Comparison of ENCODE assay signal across 24 mouse cellular contexts in genomic region chr3:37396930-37397608, GRCm38 (mm10). TPM values are rescaled to one million over a fixed set of nuclear protein-coding genes. Genes with fewer than 3 reads are reported as not detected.
DNase-seq lines count a peak whose midpoint lies in the region; ATAC-seq lines count a peak whose summit lies in the region.
"Had no signal": no experiment of that assay in that cellular context is flagged by ENCODE, and none has a peak within 500 bp of the region (broad histone marks: within the 10 kb centered on the region; RNA-seq: fewer than 3 reads in every experiment).

No protein-coding gene starts in this region.

- no peaks in the 10 kb centered on the region for H3K27me3 ChIP-seq in forebrain, embryonic 13.5 days
- H3K27me3 ChIP-seq in forebrain, embryonic 10.5 days (ENCODE audit: poor library complexity, severe bottlenecking), result no peaks in the 10 kb centered on the region
- no peaks in the 10 kb centered on the region for H3K27me3 ChIP-seq in lung, embryonic 16.5 days (ENCODE audit: control insufficient read depth, insufficient read depth, low read depth, low read length)
- H3K27me3 ChIP-seq in midbrain, embryonic 15.5 days (replicated peaks), result no peaks in the 10 kb centered on the region
- H3K27me3 ChIP-seq: embryonic facial prominence, embryonic 12.5 days; embryonic facial prominence, embryonic 15.5 days; heart, embryonic 13.5 days; hindbrain, embryonic 13.5 days; intestine, embryonic 15.5 days had no signal

- DNase-seq in forebrain, embryonic 10.5 days (ENCODE audit: extremely low spot score, low spot score), result no peak
- peak; percentile 39 for DNase-seq in heart, adult 11 months
- DNase-seq in heart, postnatal 36 days, result no peak
- no peak for DNase-seq in lung, postnatal 36 days
- DNase-seq: adrenal gland, adult 8-10 months; adrenal gland, postnatal 25 days; cerebellum, adult 18-20 months; cerebellum, adult 9-10 months; cerebellum, postnatal 14 days; gastrocnemius, adult 2 months; gastrocnemius, postnatal 14 days; heart, postnatal 14 days; kidney, adult 11 months had no signal

- H3K36me3 ChIP-seq in forebrain, embryonic 13.5 days (ENCODE audit: poor library complexity, severe bottlenecking), result no peaks in the 10 kb centered on the region
- no peaks in the 10 kb centered on the region for H3K36me3 ChIP-seq in forebrain, embryonic 10.5 days (replicated peaks)
- no peaks in the 10 kb centered on the region for H3K36me3 ChIP-seq in lung, embryonic 16.5 days (ENCODE audit: control insufficient read depth, insufficient read depth, low read length)
- H3K36me3 ChIP-seq in midbrain, embryonic 15.5 days (replicated peaks), result no peaks in the 10 kb centered on the region
- H3K36me3 ChIP-seq: embryonic facial prominence, embryonic 12.5 days; embryonic facial prominence, embryonic 15.5 days; heart, embryonic 13.5 days; hindbrain, embryonic 10.5 days; hindbrain, embryonic 13.5 days; intestine, embryonic 15.5 days had no signal

- no peak overlapping the region for H3K27ac ChIP-seq in forebrain, embryonic 13.5 days
- H3K27ac ChIP-seq in forebrain, embryonic 10.5 days, result no peak overlapping the region
- H3K27ac ChIP-seq in lung, embryonic 16.5 days (ENCODE audit: low read length), result peak overlapping the region; percentile 64
- H3K27ac ChIP-seq in midbrain, embryonic 15.5 days, result no peak overlapping the region
- H3K27ac ChIP-seq: embryonic facial prominence, embryonic 12.5 days; embryonic facial prominence, embryonic 15.5 days; heart, embryonic 13.5 days; hindbrain, embryonic 10.5 days; hindbrain, embryonic 13.5 days; intestine, embryonic 15.5 days had no signal

- H3K9ac ChIP-seq in forebrain, embryonic 13.5 days, result no peak overlapping the region
- H3K9ac ChIP-seq in lung, embryonic 16.5 days (ENCODE audit: low read length), result no peak overlapping the region
- H3K9ac ChIP-seq in midbrain, embryonic 15.5 days, result no peak overlapping the region
- H3K9ac ChIP-seq: embryonic facial prominence, embryonic 12.5 days; embryonic facial prominence, embryonic 15.5 days; heart, embryonic 13.5 days; hindbrain, embryonic 13.5 days; intestine, embryonic 15.5 days had no signal

- 91% methylated on average over 5 of the region's 5 CpGs for WGBS in forebrain, embryonic 13.5 days
- WGBS in forebrain, embryonic 10.5 days, result 87% methylated on average over 5 of the region's 5 CpGs
- WGBS in lung, embryonic 16.5 days, result 87% methylated on average over 5 of the region's 5 CpGs
- WGBS in midbrain, embryonic 15.5 days, result 91% methylated on average over 5 of the region's 5 CpGs

- ATAC-seq in forebrain, embryonic 13.5 days, result peak; percentile 65; the same call in 1 of the 2 replicates
- no peak for ATAC-seq in lung, embryonic 16.5 days (ENCODE audit: low read depth)
- no peak for ATAC-seq in midbrain, embryonic 15.5 days (replicated peaks)
- ATAC-seq: activated CD4-positive, CD25-positive, alpha-beta regulatory T cell, adult 4 months; hindbrain, embryonic 16.5 days; intestine, embryonic 15.5 days had no signal

- no peak overlapping the region for H3K4me3 ChIP-seq in forebrain, embryonic 13.5 days
- no peak overlapping the region for H3K4me3 ChIP-seq in forebrain, embryonic 10.5 days
- no peak overlapping the region for H3K4me3 ChIP-seq in lung, embryonic 16.5 days (ENCODE audit: low read length)
- no peak overlapping the region for H3K4me3 ChIP-seq in midbrain, embryonic 15.5 days
- H3K4me3 ChIP-seq: embryonic facial prominence, embryonic 12.5 days; embryonic facial prominence, embryonic 15.5 days; gastrocnemius, adult 2 months; heart, embryonic 13.5 days; hindbrain, embryonic 10.5 days; hindbrain, embryonic 13.5 days; intestine, embryonic 15.5 days had no signal

- no peaks in the 10 kb centered on the region for H3K9me3 ChIP-seq in forebrain, embryonic 13.5 days (replicated peaks)
- H3K9me3 ChIP-seq in forebrain, embryonic 10.5 days, result no peaks in the 10 kb centered on the region
- H3K9me3 ChIP-seq in lung, embryonic 16.5 days (ENCODE audit: control insufficient read depth, low read length), result no peaks in the 10 kb centered on the region
- no peaks in the 10 kb centered on the region for H3K9me3 ChIP-seq in midbrain, embryonic 15.5 days
- H3K9me3 ChIP-seq: embryonic facial prominence, embryonic 12.5 days; embryonic facial prominence, embryonic 15.5 days; heart, embryonic 13.5 days; hindbrain, embryonic 10.5 days; hindbrain, embryonic 13.5 days; intestine, embryonic 15.5 days had no signal

- H3K4me2 ChIP-seq in forebrain, embryonic 13.5 days, result no peak overlapping the region
- H3K4me2 ChIP-seq in lung, embryonic 16.5 days (ENCODE audit: low read depth, low read length), result no peak overlapping the region
- no peak overlapping the region for H3K4me2 ChIP-seq in midbrain, embryonic 15.5 days
- H3K4me2 ChIP-seq: embryonic facial prominence, embryonic 12.5 days; embryonic facial prominence, embryonic 15.5 days; heart, embryonic 13.5 days; hindbrain, embryonic 13.5 days; intestine, embryonic 15.5 days had no signal

- intact Hi-C loops in heart, postnatal 36 days (cut with DNase I), result no loop called here

- H3K4me1 ChIP-seq in forebrain, embryonic 13.5 days, result no peaks in the 10 kb centered on the region
- H3K4me1 ChIP-seq in forebrain, embryonic 10.5 days, result peaks cover under 1% of the 10 kb centered on the region; the same call in 1 of the 2 replicates
- peaks cover 10% of the 10 kb centered on the region for H3K4me1 ChIP-seq in lung, embryonic 16.5 days (replicated peaks; ENCODE audit: control insufficient read depth, insufficient read depth, low read length)
- no peaks in the 10 kb centered on the region for H3K4me1 ChIP-seq in midbrain, embryonic 15.5 days
- H3K4me1 ChIP-seq: hindbrain, embryonic 10.5 days; hindbrain, embryonic 13.5 days; intestine, embryonic 15.5 days had no signal

RNA-seq across cellular contexts. Expression of gene Spata5, which starts 22.6 kb away (rescaled TPM):
- polyA plus RNA-seq in forebrain, embryonic 13.5 days (2015; fragmentation: Nextera tagmentation; extraction: Ambion mirVana), result 33.3 and 38.3 TPM in 2 replicates
- polyA plus RNA-seq in forebrain, embryonic 10.5 days (2016; fragmentation: Nextera tagmentation; extraction: Ambion mirVana), result 56.2 and 56.4 TPM in 2 replicates
- 10 to 100 TPM; 15.9 to 16.1 TPM for total RNA-seq in heart, postnatal 36 days (2021)
- polyA plus RNA-seq in lung, embryonic 16.5 days (2015; fragmentation: Nextera tagmentation; extraction: Ambion mirVana), result 29.8 and 31.3 TPM in 2 replicates
- polyA plus RNA-seq in midbrain, embryonic 15.5 days (2015; fragmentation: Nextera tagmentation; extraction: Ambion mirVana), result 27.4 and 36.2 TPM in 2 replicates

RNA-seq across cellular contexts. Expression of gene Nudt6, which starts 22.9 kb away (rescaled TPM):
- 3.3 and 4.6 TPM in 2 replicates for polyA plus RNA-seq in forebrain, embryonic 13.5 days (2015; fragmentation: Nextera tagmentation; extraction: Ambion mirVana)
- polyA plus RNA-seq in forebrain, embryonic 10.5 days (2016; fragmentation: Nextera tagmentation; extraction: Ambion mirVana), result 4.5 and 5.1 TPM in 2 replicates
- 10 to 100 TPM; 36.0 to 36.3 TPM for total RNA-seq in heart, postnatal 36 days (2021)
- 5.1 and 5.2 TPM in 2 replicates for polyA plus RNA-seq in lung, embryonic 16.5 days (2015; fragmentation: Nextera tagmentation; extraction: Ambion mirVana)
- polyA plus RNA-seq in midbrain, embryonic 15.5 days (2015; fragmentation: Nextera tagmentation; extraction: Ambion mirVana), result 8.0 and 9.7 TPM in 2 replicates

RNA-seq across cellular contexts. Expression of gene Fgf2, which starts 48.9 kb away (rescaled TPM):
- 0.42 and 0.44 TPM in 2 replicates for polyA plus RNA-seq in forebrain, embryonic 13.5 days (2015; fragmentation: Nextera tagmentation; extraction: Ambion mirVana)
- 0.36 and 0.80 TPM in 2 replicates for polyA plus RNA-seq in forebrain, embryonic 10.5 days (2016; fragmentation: Nextera tagmentation; extraction: Ambion mirVana)
- 10 to 100 TPM in 1 of 2 experiments, 1 to 10 TPM in 1; 9.6 to 13.7 TPM for total RNA-seq in heart, postnatal 36 days (2021)
- polyA plus RNA-seq in lung, embryonic 16.5 days (2015; fragmentation: Nextera tagmentation; extraction: Ambion mirVana), result 2.8 and 3.1 TPM in 2 replicates
- 0.34 and 0.51 TPM in 2 replicates for polyA plus RNA-seq in midbrain, embryonic 15.5 days (2015; fragmentation: Nextera tagmentation; extraction: Ambion mirVana)
